ENCODE assay signal across 8 mouse cellular contexts in genomic region chr17:87351241-87352105, GRCm38 (mm10).
DNase-seq lines count a peak whose midpoint lies in the region; ATAC-seq and TF ChIP-seq lines count a peak whose summit lies in the region.

No protein-coding gene starts in this region.

- no peak for TF ChIP-seq CTCF in gastrocnemius, adult 2 months (IDR thresholded peaks at IDR 0.05)

- intact Hi-C loops in left cerebral cortex, postnatal 4 days (cut with DNase I), result loop anchor here (5.0 kb wide), 1 partner anchor 279 kb away; no protein-coding TSS in a partner anchor
- intact Hi-C loops in gastrocnemius, adult 2 months (cut with DNase I), result loop anchor here (2.0 kb wide), 3 partner anchors 15 to 95 kb away; partner anchors contain the start of gene Calm2

- DNase-seq in left cerebral cortex, postnatal 4 days, result peak; percentile 35
- no peak for DNase-seq in left cerebral cortex, adult 18-20 months (ENCODE audit: low spot score in 2 of 2)
- DNase-seq in gastrocnemius, adult 2 months, result peak; percentile 94
- no peak for DNase-seq in hindbrain, embryonic 14.5 days (ENCODE audit: low spot score)
- no peak for DNase-seq in right cerebral cortex, postnatal 4 days
- no peak for DNase-seq in right cerebral cortex, postnatal 25 days
- no peak for DNase-seq in layer of hippocampus, postnatal 14 days (ENCODE audit: low spot score in 2 of 2)

- H3K9me3 ChIP-seq in hindbrain, embryonic 14.5 days (ENCODE audit: control insufficient read depth, low read length), result no peaks in the 10 kb centered on the region
- H3K9me3 ChIP-seq in limb, embryonic 15.5 days, result no peaks in the 10 kb centered on the region

- no peak overlapping the region for H3K4me2 ChIP-seq in hindbrain, embryonic 14.5 days (replicated peaks)
- 0 out of 2 replicates have a peak overlapping the region, but pooled peaks have one; percentile 2 for H3K4me2 ChIP-seq in limb, embryonic 15.5 days

- peak overlapping the region; percentile 98 for H3K27ac ChIP-seq in gastrocnemius, adult 2 months
- peak overlapping the region; percentile 38; the same call in 1 of the 2 replicates for H3K27ac ChIP-seq in hindbrain, embryonic 14.5 days
- peak overlapping the region; percentile 75 for H3K27ac ChIP-seq in limb, embryonic 15.5 days

- H3K9ac ChIP-seq in hindbrain, embryonic 14.5 days, result no peak overlapping the region
- H3K9ac ChIP-seq in limb, embryonic 15.5 days, result no peak overlapping the region

- 34% methylated on average over 20 of the region's 20 CpGs for WGBS in hindbrain, embryonic 14.5 days
- 11% methylated on average over 20 of the region's 20 CpGs for WGBS in limb, embryonic 15.5 days

- H3K36me3 ChIP-seq in hindbrain, embryonic 14.5 days (replicated peaks; ENCODE audit: control insufficient read depth, insufficient read depth), result no peaks in the 10 kb centered on the region
- H3K36me3 ChIP-seq in limb, embryonic 15.5 days, result no peaks in the 10 kb centered on the region

- H3K27me3 ChIP-seq in hindbrain, embryonic 14.5 days (ENCODE audit: control insufficient read depth, insufficient read depth, low read length), result no peaks in the 10 kb centered on the region
- H3K27me3 ChIP-seq in limb, embryonic 15.5 days, result no peaks in the 10 kb centered on the region

- H3K4me3 ChIP-seq in gastrocnemius, adult 2 months, result peak overlapping the region; percentile 55
- no peak overlapping the region for H3K4me3 ChIP-seq in hindbrain, embryonic 14.5 days (replicated peaks; ENCODE audit: low read length)
- no peak overlapping the region for H3K4me3 ChIP-seq in limb, embryonic 15.5 days

- ATAC-seq in hindbrain, embryonic 14.5 days (ENCODE audit: low FRiP score), result no peak
- no peak for ATAC-seq in limb, embryonic 15.5 days (ENCODE audit: insufficient number of reproducible peaks, low FRiP score, low TSS enrichment, low read depth)

- peaks cover 27% of the 10 kb centered on the region for H3K4me1 ChIP-seq in hindbrain, embryonic 14.5 days (replicated peaks; ENCODE audit: control insufficient read depth, insufficient read depth, low read length)
- H3K4me1 ChIP-seq in limb, embryonic 15.5 days, result peaks cover 43% of the 10 kb centered on the region

Comparison
In these comparisons a context has a peak if more than half of its experiments do, and no peak if none do; other contexts are left out.
1. DNase-seq: peak in left cerebral cortex, postnatal 4 days (single experiment) and gastrocnemius, adult 2 months (single experiment); none in left cerebral cortex, adult 18-20 months (0 of 2), hindbrain, embryonic 14.5 days (single experiment), right cerebral cortex, postnatal 4 days (single experiment), right cerebral cortex, postnatal 25 days (single experiment) and layer of hippocampus, postnatal 14 days (0 of 2).
2. H3K27ac ChIP-seq: peak in every context shown above with its lines; median percentile 98 in gastrocnemius, adult 2 months; 75 in limb, embryonic 15.5 days; 38 in hindbrain, embryonic 14.5 days.